Mouse (Mus musculus): ENCODE data around the gene Snx13. TPM values are rescaled to one million over a fixed set of nuclear protein-coding genes. Genes with fewer than 3 reads are reported as not detected.

Snx13 gene
- 1 to 10 TPM in 1 of 2 experiments, under 1 TPM in 1; 0.15 to 2.2 TPM for polyA plus RNA-seq (2012; fragmentation: generic; extraction: Trizol)

GRCm38 (mm10) chr12:35046999-35047319 lies at the start of gene Snx13:
Snx13 (plus strand) TSS chr12:35047186.

Other genes with a start within 250 kb of the Snx13 start
- under 1 TPM; 0.01 to 0.07 TPM for gene Hdac9, start 130.1 kb upstream of the Snx13 start, polyA plus RNA-seq (2012; fragmentation: generic; extraction: Trizol)
- gene Prps1l1, start 62.4 kb upstream of the Snx13 start, polyA plus RNA-seq (2012; fragmentation: generic; extraction: Trizol): not detected

Data from C3H10T1/2 (cell line).